Mouse (Mus musculus) right cerebral cortex, postnatal 4 days (tissue): Measurements from ENCODE around the gene Sars.

Source experiments
- DNase-seq: peaks from one replicate; pipeline ENCODE4 v3.0.0-alpha.2; 2022

The Sars gene

GRCm38 (mm10) chr3:108386186-108386585, 58.8 kb downstream of the Sars start:
- no peak for DNase-seq

- DNase-seq = no peak
These were observed 60.6 kb downstream of the Sars start for GRCm38 (mm10) chr3:108384425-108384824.

- DNase-seq = peak; percentile 82
These were observed 61.3 kb downstream of the Sars start, which contains the start of gene Psrc1 for GRCm38 (mm10) chr3:108383485-108384354. Psrc1 (plus strand) TSS chr3:108383839.

GRCm38 (mm10) chr3:108381945-108382875, 62.8 kb downstream of the Sars start:
- DNase-seq = no peak

- no peak for DNase-seq
These were observed 64.3 kb downstream of the Sars start for GRCm38 (mm10) chr3:108380695-108381094.

- DNase-seq = no peak
These were observed 65.9 kb downstream of the Sars start for GRCm38 (mm10) chr3:108378875-108379663.
